Mouse (Mus musculus) embryonic facial prominence, embryonic 13.5 days (tissue): ENCODE measurements at regions not wholly inside any gene's neighbourhood (a gene's known extent, or its start where the extent isn't known, plus 50 kb on each side); places are given as distances from the start of the nearest gene placed in this dataset.

Experiments
- ATAC-seq: fragments of 200-750 bp; cut with Nextera tagmentation; 2 replicates; pipeline ENCODE4 v1.8.0; 2017; ENCODE audit warnings: low read depth; ENCODE audit not compliant: insufficient number of reproducible peaks, insufficient read depth, low FRiP score, low TSS enrichment
- H3K27ac ChIP-seq: fragments of 300-500 bp; sonication (generic); 2 replicates; pipeline ENCODE4 v1.5.1; 2015; ENCODE audit warnings: moderate library complexity, mild to moderate bottlenecking, inconsistent platforms
- H3K27me3 ChIP-seq: fragments of 300-500 bp; sonication (generic); 2 replicates; pipeline ENCODE4 v1.6.1; 2015; ENCODE audit warnings: mild to moderate bottlenecking, inconsistent platforms
- H3K36me3 ChIP-seq: fragments of 300-500 bp; sonication (generic); 2 replicates; pipeline ENCODE4 v1.6.1; 2015; ENCODE audit warnings: mild to moderate bottlenecking, inconsistent platforms
- H3K4me1 ChIP-seq: fragments of 300-500 bp; sonication (generic); 2 replicates; pipeline ENCODE4 v1.6.1; 2015; ENCODE audit warnings: inconsistent platforms
- H3K4me2 ChIP-seq: fragments of 300-500 bp; sonication (generic); 2 replicates; pipeline ENCODE4 v1.6.1; 2015; ENCODE audit warnings: moderate library complexity, mild to moderate bottlenecking, inconsistent platforms
- H3K4me3 ChIP-seq: fragments of 300-500 bp; sonication (generic); 2 replicates; pipeline ENCODE4 v1.5.1; 2015; ENCODE audit warnings: mild to moderate bottlenecking, inconsistent platforms
- H3K9ac ChIP-seq: fragments of 300-500 bp; sonication (generic); 2 replicates; pipeline ENCODE4 v1.6.1; 2015; ENCODE audit warnings: mild to moderate bottlenecking, inconsistent platforms
- H3K9me3 ChIP-seq: fragments of 300-500 bp; sonication (generic); 2 replicates; pipeline ENCODE4 v1.6.1; 2016; ENCODE audit warnings: inconsistent platforms
- WGBS: fragments of 180-500 bp; shearing (Covaris S2); methylation state at CpG from one replicate; pipeline ENCODE4 v1.1.7; 2015; ENCODE audit warnings: mixed read lengths; 5-methylcytosine and 5-hydroxymethylcytosine counted together

DNA sequence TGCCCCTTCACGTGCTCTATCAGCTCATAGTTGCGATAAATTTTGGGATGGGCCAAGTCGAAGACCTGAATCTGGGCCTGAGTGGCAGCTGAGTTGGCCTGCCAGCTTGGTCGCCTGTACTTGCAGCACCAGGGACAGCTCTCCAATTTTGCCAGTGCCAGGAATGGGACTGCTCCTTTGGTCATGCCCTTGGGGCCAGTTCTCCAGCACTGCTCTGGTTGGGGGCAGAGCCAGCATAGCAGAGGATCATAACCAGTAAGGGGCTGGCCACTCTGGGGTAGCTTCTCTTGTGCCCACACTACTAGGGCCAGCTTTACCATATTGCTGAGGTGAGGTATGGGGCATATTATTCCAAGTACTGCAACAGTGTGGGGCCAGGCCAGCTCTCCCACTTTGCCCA lies 397.0 kb upstream of the Cadm2 start:
- no peak overlapping the region for H3K4me2 ChIP-seq
- no peak overlapping the region for H3K9ac ChIP-seq
- H3K27ac ChIP-seq = no peak overlapping the region
- 66% methylated on average over 4 of the region's 4 CpGs for WGBS
- H3K9me3 ChIP-seq = no peaks in the 10 kb centered on the region
- H3K4me3 ChIP-seq = no peak overlapping the region
- no peaks in the 10 kb centered on the region for H3K36me3 ChIP-seq
- 0 out of 2 replicates have a peak, but pooled peaks have one; percentile 48 for ATAC-seq
- H3K4me1 ChIP-seq = no peaks in the 10 kb centered on the region
- no peaks in the 10 kb centered on the region for H3K27me3 ChIP-seq

DNA sequence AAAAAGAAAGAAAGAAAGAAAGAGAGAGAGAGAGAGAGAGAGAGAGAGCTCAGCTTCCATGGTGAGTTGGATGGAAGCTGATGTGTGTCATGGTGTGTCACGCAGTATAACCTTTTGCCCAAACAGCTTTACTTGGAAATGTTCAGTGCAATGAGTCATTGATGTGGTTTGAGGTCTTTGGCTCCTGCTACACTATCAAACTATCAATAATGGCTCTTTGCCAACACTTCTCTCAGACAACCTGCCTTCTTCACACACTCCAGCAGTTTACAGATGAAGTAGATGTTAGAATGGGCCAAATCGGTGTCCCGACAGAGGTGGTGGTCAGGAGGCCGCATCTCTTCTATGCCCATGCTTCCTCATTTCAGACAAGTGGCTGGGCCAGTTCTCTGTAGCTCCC lies 369.0 kb upstream of the Cadm2 start:
- Histone ChIP-seq H3K4me1 (no peaks in the 10 kb centered on the region), H3K36me3 (no peaks in the 10 kb centered on the region), H3K27ac (no peak overlapping the region), H3K4me3 (no peak overlapping the region), H3K9ac (no peak overlapping the region), H3K27me3 (no peaks in the 10 kb centered on the region), H3K4me2 (no peak overlapping the region), H3K9me3 (no peaks in the 10 kb centered on the region)
- no peak for ATAC-seq
- 89% methylated on average over 4 of the region's 4 CpGs for WGBS

DNA sequence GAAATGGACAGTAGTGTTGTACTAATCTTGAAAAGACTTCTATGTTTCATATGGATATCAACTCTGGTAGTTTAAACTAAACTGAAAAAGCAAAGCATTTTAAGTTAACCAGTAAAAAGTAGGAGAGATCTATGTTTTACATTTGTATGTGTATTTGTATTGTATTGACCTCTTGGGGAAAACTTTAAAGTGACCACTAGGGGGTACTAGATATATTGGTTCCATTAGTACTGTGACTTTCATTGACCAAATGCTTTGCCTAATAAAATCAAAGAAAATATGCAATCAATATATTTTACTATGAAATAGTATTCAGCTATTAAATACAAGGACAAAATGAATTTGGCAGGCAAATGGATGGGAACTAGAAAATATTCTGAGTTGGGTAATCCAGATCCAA lies 355.9 kb upstream of the Cadm2 start:
- no peak overlapping the region for H3K27ac ChIP-seq
- no peaks in the 10 kb centered on the region for H3K27me3 ChIP-seq
- no peak overlapping the region for H3K9ac ChIP-seq
- no peak for ATAC-seq
- H3K36me3 ChIP-seq = no peaks in the 10 kb centered on the region
- H3K4me1 ChIP-seq = no peaks in the 10 kb centered on the region
- H3K9me3 ChIP-seq = no peaks in the 10 kb centered on the region
- H3K4me3 ChIP-seq = no peak overlapping the region
- H3K4me2 ChIP-seq = no peak overlapping the region

DNA sequence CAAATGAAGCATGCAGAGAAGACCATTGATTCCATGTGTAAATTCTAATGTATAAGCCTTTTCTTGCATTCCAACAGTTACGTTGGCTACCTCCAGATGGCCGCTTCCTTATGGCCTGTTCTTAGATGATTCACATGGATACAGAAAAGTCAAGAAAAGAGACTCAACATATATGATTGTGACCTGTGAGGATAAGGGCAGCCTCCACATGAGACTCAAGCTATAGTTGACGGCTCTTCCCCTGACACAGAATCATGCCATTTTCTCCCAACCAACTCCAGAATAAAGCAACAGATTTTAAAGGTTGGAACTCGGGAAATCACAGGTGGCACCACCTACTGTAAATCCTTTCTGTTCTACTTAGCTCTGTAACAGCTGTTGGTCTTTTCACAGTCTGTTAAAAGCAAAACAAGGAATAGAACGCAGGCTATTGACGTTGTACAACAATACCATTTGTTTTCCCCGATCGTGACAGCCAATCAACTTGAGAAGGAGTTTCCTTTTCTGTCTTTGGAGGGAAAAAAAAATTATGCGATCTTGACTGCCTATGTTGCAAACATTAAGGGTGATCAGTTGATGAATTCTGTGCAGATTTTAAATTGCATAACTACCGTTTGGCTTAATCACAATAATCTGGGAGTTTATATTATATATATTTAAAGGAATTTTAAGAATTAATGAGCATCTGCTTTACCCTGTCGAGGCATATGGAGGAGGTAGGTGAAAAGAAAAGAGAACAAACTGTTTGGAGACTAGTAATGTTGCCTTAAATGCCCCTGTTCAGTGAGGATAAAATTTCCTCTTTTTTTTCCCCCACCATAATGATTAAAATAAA lies 347.8 kb upstream of the Cadm2 start:
- Histone ChIP-seq H3K9me3 (no peaks in the 10 kb centered on the region), H3K9ac (no peak overlapping the region), H3K27ac (no peak overlapping the region), H3K4me3 (no peak overlapping the region), H3K4me2 (no peak overlapping the region), H3K4me1 (no peaks in the 10 kb centered on the region), H3K36me3 (no peaks in the 10 kb centered on the region), H3K27me3 (no peaks in the 10 kb centered on the region)
- 76% methylated on average over 11 of the region's 11 CpGs for WGBS
- no peak for ATAC-seq

DNA sequence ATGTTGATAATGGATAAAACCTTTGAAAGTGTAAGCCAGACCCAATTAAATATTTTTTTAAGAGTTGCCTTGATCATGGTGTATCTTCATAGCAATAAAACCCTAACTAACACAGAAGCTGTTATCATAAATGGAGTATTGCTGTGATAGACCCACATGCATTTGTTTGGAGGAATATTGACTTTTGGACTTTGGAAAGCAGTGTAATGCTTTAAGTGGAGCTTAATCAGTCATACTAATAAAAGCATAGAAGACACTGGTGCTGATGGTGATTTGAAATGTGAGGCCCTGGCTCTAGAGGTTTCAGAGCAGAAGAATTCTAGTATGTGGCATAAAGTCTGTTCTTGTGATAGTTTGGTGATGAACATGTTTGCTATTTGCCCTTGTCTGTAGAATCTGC lies 328.4 kb upstream of the Cadm2 start:
- no peak for ATAC-seq
- H3K36me3 ChIP-seq = no peaks in the 10 kb centered on the region
- no peak overlapping the region for H3K4me3 ChIP-seq
- no peaks in the 10 kb centered on the region for H3K9me3 ChIP-seq
- no peak overlapping the region for H3K27ac ChIP-seq
- H3K9ac ChIP-seq = no peak overlapping the region
- H3K4me2 ChIP-seq = no peak overlapping the region
- no peaks in the 10 kb centered on the region for H3K27me3 ChIP-seq
- no peaks in the 10 kb centered on the region for H3K4me1 ChIP-seq

DNA sequence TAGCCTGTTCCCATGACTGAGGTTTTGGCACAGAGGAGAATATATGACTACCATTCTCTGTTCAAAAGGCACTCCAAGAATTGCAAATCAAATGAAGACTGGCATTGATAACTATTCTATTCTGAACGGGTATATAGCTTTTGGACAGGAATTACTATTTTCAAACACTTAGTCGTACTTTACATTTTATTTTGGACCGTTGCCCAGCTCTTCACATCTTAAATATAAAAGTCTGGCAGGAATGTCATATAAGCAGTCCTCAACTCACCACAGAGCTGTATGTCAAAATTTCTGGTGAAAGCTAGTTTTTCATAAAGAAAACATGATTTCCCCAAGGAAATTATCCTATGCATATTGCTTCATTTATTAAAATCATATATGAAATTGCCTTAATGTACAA lies 323.7 kb upstream of the Cadm2 start:
- Histone ChIP-seq H3K9me3 (no peaks in the 10 kb centered on the region), H3K9ac (no peak overlapping the region), H3K4me1 (no peaks in the 10 kb centered on the region), H3K27ac (no peak overlapping the region), H3K36me3 (no peaks in the 10 kb centered on the region), H3K27me3 (no peaks in the 10 kb centered on the region), H3K4me3 (no peak overlapping the region), H3K4me2 (no peak overlapping the region)
- WGBS = 50% methylated on average over 3 of the region's 3 CpGs
- ATAC-seq = no peak

DNA sequence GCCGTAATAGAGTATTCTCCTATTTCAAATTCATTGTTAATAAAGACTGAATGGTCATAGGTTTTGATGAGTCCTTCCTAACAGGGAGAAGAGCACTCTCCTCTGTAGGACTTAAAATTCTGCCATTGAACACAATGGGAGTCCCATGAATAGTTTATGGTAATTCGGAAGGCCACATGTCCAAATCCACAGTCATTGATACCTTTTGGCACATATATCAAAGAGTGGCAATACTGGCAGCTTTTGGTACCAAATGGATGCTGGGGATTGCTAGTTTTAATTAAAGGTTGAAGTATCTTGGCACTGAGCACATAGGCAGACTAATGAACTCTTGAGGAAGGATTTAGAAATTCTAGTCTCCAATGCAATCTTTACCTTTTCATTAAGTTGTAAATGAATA lies 298.5 kb upstream of the Cadm2 start:
- ATAC-seq = no peak
- no peak overlapping the region for H3K4me3 ChIP-seq
- no peak overlapping the region for H3K4me2 ChIP-seq
- H3K36me3 ChIP-seq = no peaks in the 10 kb centered on the region
- no peak overlapping the region for H3K9ac ChIP-seq
- H3K9me3 ChIP-seq = no peaks in the 10 kb centered on the region
- WGBS = 95% methylated on average over 2 of the region's 2 CpGs
- H3K27me3 ChIP-seq = no peaks in the 10 kb centered on the region
- no peak overlapping the region for H3K27ac ChIP-seq
- no peaks in the 10 kb centered on the region for H3K4me1 ChIP-seq

DNA sequence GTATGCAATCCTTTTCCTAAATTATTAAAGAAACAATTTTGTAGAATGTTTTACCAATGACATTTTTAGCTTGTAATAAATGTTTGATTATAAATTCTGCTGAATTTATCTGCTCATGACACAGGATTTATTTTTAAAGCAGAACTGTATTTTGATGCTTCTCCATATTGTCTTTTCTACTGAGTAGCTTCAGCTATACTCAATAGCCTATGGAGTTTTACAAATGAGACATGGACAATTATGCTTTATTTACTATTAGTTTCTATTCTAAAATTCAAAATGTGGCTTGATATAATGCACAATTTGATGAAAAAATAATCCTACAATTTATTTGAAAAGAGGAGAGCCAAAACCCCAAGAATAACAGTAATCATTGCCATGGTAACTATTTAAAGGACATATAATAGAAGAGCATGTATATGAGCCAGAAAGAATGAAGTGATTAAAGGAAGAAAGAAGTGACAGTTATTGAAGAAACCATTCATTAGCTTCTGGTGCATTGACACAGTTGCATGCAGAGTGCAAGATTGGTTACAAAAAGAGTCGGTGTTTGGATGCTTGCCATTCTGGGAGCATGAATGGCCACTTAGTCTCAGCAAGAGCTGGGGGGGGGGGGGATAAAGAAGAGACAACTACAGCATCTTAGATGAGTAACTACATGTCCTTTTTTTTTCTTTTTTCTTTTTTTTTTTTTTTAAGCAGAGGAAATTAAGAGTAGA lies 250.8 kb upstream of the Cadm2 start:
- no peaks in the 10 kb centered on the region for H3K27me3 ChIP-seq
- H3K4me3 ChIP-seq = no peak overlapping the region
- no peak overlapping the region for H3K27ac ChIP-seq
- no peaks in the 10 kb centered on the region for H3K4me1 ChIP-seq
- WGBS = 62% methylated on average over 1 of the region's 1 CpGs
- H3K36me3 ChIP-seq = no peaks in the 10 kb centered on the region
- no peak for ATAC-seq
- H3K9ac ChIP-seq = no peak overlapping the region
- no peak overlapping the region for H3K4me2 ChIP-seq
- H3K9me3 ChIP-seq = no peaks in the 10 kb centered on the region

DNA sequence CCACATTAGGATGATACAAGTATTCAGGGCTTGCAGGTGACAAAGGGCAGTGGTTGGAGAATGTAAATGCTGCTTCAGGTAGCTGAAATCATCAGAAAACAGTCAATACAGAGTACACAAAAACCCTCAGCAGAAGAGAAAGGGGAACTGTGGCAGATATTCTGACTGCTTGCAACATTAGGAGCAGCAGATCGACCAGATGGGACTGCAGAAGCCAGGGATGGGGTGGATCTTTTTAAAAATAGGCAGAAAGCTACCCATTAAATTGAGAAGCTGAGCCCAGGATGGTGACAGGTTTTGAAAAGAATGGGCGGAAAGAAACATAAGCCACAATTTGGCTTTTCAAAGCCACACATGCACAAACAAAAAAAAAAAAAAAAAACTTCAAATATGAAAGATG lies 229.5 kb upstream of the Cadm2 start:
- H3K4me2 ChIP-seq = no peak overlapping the region
- H3K27me3 ChIP-seq = no peaks in the 10 kb centered on the region
- WGBS = 55% methylated on average over 2 of the region's 2 CpGs
- H3K27ac ChIP-seq = no peak overlapping the region
- H3K4me3 ChIP-seq = no peak overlapping the region
- H3K36me3 ChIP-seq = no peaks in the 10 kb centered on the region
- no peaks in the 10 kb centered on the region for H3K9me3 ChIP-seq
- no peak overlapping the region for H3K9ac ChIP-seq
- no peaks in the 10 kb centered on the region for H3K4me1 ChIP-seq
- no peak for ATAC-seq

DNA sequence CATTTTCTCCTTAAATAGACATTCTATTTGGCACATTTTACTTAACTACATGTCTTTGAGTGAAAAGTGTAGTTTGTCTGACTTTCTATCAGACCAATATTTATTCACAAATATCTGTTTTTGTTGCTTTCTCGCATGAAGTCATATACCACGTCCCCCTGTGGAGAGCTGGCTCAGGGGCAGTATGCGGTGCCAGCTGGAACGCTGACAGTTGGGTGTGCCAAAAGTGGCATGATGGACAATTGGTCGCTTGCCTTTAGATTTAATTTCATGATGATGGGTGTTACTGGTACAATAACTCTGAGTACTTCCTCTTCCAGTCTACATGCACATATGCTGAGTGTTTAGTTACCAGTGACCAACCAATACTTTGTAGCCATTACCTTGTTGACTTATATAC lies 223.8 kb upstream of the Cadm2 start:
- 84% methylated on average over 5 of the region's 5 CpGs for WGBS
- no peak overlapping the region for H3K4me3 ChIP-seq

DNA sequence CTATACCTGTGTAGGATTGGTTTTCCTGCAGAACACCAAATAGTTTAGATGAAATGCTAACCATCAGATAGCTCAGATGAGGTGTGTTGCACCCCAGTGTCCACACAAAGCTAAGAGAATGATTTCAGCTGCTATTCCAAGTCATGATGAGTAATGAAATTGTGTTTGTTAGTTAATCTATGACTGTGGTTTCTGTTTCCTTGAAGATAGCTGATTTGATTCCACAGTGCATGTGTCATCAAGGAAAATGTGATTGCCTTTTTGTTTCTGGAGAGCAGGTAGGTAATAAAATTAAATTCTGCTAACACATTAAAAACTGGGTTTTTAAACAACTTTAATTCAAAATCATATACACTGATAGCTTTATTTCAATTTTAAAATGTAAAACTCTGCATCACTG lies 176.5 kb upstream of the Cadm2 start:
- Histone ChIP-seq H3K9ac (no peak overlapping the region), H3K27me3 (no peaks in the 10 kb centered on the region), H3K4me2 (no peak overlapping the region), H3K4me1 (no peaks in the 10 kb centered on the region), H3K9me3 (no peaks in the 10 kb centered on the region), H3K27ac (no peak overlapping the region), H3K36me3 (no peaks in the 10 kb centered on the region), H3K4me3 (no peak overlapping the region)
- no peak for ATAC-seq

More for the DNA sequence above, 223.8 kb upstream of the Cadm2 start:
- no peaks in the 10 kb centered on the region for H3K4me1 ChIP-seq
- no peak for ATAC-seq
- H3K27ac ChIP-seq = no peak overlapping the region
- H3K4me2 ChIP-seq = no peak overlapping the region
- no peaks in the 10 kb centered on the region for H3K27me3 ChIP-seq
- no peaks in the 10 kb centered on the region for H3K36me3 ChIP-seq
- H3K9me3 ChIP-seq = no peaks in the 10 kb centered on the region
- no peak overlapping the region for H3K9ac ChIP-seq

DNA sequence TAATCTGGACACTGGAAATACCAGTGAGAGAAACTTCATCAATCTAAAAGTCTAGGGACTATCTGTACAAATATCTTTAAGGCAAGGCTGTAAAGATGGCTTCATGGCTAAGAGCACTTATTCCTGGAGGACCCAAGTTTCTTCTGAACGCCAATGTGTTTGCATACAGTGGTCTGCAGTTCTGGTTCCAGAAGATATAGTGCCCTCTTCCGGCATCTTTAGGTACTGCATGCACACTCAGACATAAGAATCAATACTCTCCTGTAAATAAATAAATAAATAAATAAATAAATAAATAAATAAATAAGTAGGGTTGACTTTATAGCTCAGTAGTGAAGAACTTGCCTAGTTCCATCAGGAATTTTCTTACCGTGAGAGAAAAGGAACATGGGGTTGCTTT lies 155.4 kb upstream of the Cadm2 start:
- Histone ChIP-seq H3K36me3 (no peaks in the 10 kb centered on the region), H3K4me3 (no peak overlapping the region), H3K9me3 (no peaks in the 10 kb centered on the region), H3K27ac (no peak overlapping the region), H3K4me1 (no peaks in the 10 kb centered on the region), H3K4me2 (no peak overlapping the region), H3K27me3 (no peaks in the 10 kb centered on the region), H3K9ac (no peak overlapping the region)
- 50% methylated on average over 3 of the region's 3 CpGs for WGBS
- no peak for ATAC-seq
